Mouse (Mus musculus) lung, postnatal 36 days (tissue): ENCODE data around the gene Chd5.
A peak's percentile ranks its signal among the peaks of the same experiment; 100 is the strongest.

Source experiments
- DNase-seq: peaks from one replicate; pipeline ENCODE4 v3.0.0; 2022; ENCODE audit warnings: mixed read lengths

The Chd5 gene

DNA sequence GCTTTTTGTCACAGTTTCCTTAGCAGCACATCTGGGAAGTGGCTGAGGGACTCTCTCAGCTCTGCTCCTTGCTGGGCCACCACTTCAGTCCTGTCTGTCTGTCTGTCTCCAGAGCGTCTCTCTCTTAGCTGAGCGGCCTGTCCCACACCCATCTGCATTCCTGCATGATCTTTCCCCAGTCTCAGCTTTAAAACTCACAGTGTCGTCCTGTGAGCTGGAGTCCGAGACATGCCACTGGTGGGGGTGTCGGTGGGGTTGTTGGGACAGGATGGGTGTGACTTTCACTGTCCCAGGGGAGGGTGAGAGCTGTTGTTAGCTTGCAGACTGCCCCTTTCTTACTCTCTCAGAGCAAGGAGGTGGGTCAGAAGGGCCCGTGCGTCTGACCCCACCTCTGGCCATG lies 17.2 kb downstream of the Chd5 start:
- no peak for DNase-seq

DNA sequence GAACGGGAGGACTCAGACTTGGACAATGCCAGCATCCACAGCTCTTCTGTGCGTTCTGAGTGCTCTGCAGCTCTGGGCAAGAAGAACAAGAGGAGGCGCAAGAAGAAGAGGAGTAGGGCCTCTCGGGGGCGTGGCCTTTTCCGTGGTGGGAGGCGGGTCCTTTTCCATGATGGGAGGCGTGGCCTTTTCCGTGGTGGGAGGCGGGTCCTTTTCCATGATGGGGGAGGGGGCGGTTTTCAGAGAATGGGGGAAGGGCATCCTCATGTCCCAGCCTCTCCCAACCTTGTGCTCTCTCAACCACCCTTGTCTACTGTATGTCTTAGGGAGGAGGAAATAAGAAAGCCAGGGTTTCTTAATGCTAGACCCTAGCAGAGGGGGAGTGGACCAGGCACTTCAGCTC lies 21.2 kb downstream of the Chd5 start:
- no peak for DNase-seq

DNA sequence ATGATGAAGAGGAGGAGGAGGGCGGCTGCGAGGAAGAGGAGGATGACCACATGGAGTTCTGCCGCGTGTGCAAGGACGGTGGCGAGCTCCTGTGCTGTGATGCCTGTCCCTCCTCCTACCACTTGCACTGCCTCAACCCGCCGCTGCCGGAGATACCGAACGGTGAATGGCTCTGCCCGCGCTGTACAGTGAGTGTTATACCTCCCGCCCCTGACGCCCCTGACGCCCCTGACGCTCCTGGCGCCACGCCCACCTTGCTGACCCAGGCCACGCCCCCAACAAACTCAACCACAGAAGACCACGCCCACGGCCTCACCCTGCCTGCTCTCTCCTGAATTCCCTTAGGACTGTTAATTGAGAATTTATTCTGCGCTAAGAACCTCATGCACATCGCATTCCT lies 22.4 kb downstream of the Chd5 start:
- peak; percentile 44 for DNase-seq

DNA sequence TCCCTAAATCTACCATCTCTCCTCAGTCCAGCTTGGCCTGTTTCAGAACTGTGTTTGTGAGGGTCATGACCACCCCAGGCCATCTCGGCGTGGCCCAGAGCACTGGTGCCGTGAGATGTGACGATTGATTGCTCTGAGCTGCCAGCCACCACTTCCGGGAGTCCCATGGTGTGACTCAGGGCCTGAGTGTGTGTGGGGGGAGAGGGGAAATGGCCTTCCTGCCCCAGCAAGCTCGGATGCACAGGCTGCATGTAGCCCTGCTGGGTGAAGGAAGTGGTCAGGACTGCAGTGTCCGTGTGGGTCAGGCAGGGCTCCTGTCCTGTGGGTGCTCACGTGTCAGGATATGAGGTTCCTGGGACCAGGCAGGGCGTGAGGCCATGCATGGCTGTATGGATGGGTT lies 23.7 kb downstream of the Chd5 start:
- no peak for DNase-seq

DNA sequence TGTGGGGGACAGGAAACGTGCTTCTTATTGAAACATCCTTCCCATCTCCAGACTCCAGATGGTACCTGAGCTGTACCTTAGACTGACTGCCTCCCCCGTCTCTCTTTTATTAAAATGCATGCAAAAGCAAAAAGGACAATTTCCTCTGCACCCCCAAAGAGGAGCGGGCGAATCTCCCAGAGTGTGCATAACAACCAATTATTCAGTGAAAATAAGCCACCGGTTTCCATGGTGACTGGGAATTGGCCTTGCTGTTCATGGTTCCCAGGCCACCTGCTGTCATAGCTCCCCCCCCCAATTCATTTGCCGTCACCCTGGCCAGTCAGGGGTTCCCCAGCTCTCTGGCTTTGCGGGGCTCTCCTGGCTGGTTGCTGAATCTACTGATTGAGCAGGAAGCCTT lies 26.8 kb downstream of the Chd5 start:
- DNase-seq, result no peak

DNA sequence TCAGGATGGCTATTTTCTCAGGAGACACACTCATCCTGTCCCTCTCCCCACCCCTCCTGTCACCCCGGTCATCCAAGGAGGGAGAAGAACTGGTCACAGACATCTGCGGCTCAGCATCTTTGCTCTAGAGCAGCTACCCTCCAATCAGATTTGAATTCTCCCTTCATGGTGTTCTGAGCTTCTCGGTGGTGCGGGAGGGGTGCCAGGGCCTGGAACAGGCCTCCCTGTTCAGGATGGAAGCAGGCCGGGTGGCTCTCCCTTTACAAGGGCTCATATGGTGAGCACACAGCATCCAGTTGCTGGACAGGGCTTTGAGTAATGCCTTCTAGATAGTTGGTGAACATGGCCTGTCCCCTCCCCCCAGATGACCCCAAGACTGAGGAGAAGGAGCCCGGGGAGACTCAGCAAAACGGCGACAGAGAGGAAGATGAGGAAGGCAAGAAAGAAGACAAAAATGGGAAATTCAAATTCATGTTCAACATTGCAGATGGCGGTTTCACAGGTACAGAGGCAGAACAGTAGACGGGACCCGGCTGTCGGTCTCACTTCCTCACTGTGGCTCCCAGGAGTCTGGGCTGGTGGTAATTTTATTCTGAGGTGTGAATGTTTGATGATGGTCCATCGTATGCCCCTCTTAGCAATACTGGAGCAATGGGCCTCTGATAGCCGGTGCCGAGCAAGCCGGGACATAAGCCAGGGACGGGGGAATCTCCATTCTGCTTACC lies 44.2 kb downstream of the Chd5 start:
- DNase-seq, result no peak

DNA sequence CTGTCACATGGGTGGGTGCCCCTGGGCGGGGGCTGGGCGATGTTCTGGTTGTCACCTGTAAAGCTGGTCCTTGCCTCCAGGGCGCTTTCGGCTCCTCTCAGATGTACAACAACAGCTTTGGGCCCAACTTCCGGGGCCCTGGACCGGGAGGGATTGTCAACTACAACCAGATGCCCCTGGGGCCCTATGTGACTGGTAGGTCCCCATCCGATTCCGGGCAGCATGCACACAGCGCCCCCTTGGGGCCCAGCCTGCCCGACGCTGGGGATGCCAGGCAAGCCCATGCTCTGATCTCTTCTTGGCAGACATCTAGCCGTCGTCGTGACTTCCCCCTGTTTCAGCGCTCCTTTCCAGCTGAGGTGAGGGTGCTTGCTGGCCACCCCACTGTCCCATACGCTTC lies 47.2 kb downstream of the Chd5 start:
- peak; percentile 35 for DNase-seq

DNA sequence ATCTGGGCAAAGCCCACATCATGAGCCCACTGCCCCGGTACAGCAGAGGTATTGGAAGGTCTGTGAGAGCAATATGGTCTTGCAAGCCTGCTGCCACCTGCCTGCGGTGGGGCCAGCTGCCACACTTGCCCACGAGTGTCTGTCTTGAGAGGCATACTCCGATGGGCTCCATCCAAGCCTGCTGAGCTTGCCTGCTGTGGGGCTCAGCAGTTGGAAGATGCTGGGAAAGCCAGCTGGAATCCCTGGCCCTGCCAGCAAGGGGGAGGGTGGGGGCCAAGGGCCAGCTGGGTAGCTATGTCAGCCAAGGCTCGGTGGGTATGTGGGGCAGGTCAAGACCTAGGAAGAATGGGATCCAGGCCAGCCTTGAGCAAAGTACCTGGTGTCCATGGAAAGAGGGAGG lies 53.7 kb downstream of the Chd5 start:
- DNase-seq, result no peak

DNA sequence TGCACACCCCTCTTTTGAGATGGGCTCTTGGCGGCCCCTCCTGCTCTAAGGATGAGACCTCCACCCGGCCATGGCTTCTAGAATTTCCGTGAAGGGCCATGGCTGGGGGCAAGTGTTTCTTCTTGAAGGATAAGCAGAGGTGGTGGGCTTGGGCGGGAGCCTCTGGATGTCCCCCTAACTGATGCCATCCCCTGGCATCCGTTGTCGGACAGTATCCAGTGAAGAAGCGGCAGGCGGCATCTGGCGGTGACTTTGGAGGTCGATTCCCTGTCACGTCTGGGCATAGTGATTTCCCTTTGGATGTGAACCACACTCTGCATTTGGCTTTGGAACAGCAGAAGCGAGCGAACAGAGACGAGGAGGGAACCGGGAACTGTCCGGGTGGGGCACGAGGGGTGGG lies 54.2 kb downstream of the Chd5 start:
- no peak for DNase-seq

DNA sequence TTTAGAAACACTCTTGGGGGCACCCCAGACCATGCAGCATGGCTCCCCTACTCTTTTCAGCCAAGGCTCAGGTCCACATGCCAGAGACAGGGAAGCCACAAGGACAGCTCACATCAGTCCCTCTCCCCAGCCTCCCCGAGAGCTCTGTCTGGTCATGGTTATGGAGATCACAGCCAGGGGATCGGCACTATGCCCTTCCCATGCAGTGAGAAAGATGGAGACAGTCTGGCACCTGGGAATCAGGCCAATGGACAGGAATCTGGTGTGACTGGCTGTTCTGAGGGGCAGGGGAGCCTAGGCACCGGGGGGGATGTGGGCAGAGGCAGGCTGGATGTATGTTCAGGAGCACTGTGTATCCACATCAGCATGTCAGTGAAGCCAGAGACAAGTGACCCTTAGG lies 60.5 kb downstream of the Chd5 start:
- DNase-seq, result no peak

DNA sequence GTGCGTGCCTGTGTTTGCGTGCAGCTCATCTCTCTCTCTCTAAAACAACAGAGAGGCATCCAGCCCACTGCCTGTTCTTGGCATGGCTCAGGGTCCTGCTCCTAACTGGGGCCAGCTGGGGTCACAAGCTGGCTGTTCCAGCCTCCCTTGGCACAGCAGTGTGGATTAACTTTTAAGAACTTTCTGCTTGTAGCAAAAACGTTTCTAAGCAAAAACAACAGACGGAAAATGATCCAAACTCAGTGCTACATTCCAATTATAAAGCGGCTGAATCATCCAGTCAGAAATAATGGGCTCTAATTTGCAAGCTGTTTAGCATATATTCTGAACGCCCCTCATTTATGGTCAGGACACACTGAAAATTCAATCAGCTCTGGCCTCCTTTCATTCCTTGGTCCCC lies 66.7 kb downstream of the Chd5 start:
- DNase-seq, result no peak

DNA sequence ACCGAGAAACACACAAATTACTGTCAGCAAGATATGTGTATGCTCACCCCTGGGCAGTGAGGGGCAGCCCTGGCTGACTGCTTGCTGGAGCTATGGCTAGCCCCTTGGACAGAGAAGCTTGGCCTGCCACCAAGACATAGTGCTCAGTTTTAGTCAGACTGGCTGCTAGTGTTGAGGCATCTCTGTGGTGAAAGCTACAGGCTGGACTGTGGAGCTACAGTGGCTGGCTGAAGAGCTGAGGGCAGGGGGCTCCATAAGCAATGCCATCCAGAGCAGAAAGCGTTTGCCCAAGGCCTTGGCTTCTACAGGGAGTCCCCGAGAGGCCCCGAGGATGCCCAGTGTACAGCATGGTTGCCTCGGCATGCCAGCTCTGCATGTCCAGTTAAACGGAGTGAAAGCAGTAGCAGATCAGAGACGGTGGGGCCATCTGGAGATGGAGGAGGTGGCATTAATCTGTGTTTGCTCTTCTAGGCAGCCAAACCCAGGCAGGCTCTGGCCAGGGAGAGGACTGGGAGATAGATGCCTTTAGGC lies 67.3 kb downstream of the Chd5 start:
- no peak for DNase-seq

DNA sequence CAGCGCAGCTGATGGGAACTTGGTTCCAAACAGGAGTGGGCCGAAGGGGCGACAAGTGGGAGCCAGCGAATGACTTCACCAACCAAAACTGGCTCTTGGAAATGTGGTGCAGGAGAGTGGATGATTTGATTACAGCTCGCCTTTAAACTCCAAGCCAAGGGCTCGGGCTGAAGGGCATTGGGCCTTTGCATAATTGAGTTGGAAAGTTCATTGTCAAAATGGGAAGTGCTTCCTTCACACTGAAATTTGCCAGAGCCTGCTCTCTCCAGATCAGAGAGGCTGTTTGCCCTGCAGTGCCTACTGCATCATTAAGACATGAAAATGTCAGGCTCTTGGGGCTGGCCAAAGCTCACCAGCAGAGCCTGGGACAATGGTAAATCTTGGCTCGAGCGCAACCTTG lies 68.1 kb downstream of the Chd5 start:
- no peak for DNase-seq

DNA sequence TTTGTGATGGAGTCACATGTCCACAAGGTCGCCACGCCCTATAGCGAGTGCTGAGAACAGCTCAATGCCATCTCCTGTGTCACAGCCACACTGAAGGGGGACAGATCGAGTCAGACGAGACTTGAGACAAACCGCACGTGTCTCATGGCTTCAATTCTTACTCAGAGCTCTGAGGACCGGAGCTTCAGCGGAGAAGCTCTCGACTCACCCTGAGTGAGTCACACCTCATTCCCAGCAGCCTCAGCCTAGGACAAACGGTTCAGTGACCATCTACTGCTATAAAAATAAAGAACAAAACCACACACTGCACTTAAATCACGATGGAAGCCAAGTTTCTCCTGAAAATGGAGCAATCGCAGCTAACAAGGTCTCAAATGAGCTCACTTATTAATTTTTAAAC lies 72.5 kb downstream of the Chd5 start:
- no peak for DNase-seq

DNA sequence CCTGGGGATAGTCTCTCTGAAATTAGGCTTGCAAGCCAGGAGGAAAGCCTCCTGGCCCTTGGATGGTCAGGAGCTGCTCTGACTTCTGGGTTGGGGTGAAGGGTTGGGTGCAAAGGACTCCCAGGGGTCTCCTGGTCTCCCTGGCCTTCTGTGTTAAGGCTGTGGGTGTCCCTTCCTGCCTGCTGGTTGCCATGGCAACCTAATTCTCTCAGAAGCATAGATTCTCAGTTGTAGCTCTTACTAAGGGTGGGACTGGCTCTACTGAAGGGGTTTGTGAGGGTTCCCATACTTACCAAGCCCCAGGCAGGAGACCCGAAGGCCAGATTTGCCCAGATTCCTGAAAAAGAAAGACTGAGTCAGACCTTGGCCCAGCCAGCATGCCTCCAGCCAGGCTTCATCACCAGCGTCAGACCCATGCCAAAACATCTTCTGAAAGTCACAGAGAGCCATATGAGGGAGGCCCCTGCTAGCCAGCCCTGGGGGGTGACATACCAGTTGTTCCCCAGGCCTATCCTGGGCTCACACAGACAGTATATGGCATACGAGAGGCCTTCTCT lies 74.2 kb downstream of the Chd5 start:
- no peak for DNase-seq

DNA sequence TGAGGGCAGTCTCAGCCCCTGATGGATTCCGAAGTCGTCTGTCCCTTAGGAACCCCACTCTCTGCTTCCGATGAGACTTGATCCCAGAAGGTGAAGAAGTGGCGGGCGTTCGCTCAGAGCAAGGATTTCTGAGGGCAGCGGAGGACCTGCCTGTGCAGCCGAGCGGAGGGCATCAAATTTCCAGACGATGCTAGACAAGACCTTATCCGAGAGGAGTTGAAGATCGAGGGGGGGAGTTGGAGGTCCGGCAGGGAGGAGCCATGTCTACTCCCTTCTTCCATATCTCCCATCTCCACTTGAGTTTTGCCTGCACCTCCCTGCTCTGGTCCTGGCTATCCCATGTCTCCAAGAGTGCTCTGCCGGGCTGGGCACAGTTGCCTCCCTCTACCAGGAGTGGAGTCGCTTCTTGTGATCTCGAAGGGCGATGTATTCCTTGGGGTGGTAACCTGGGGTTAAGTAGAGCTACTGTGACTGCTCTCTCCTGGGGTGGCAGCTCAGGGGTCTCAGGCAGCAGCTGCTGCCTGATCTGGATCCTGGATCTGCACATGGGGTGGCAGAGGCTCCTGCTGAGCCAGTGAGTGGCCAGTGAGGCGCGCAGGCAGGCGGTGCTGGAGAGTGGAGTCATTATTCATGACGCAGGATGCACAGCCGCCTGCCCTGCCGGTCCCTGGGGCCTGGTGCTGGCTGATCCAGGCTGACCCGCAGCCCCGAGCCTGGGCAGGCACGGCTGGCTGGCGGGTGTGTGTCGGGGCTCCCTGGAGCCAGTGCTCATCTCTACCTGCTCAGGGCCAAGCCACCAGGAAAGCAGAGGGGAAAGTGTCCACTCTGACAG lies 80.0 kb downstream of the Chd5 start:
- no peak for DNase-seq

DNA sequence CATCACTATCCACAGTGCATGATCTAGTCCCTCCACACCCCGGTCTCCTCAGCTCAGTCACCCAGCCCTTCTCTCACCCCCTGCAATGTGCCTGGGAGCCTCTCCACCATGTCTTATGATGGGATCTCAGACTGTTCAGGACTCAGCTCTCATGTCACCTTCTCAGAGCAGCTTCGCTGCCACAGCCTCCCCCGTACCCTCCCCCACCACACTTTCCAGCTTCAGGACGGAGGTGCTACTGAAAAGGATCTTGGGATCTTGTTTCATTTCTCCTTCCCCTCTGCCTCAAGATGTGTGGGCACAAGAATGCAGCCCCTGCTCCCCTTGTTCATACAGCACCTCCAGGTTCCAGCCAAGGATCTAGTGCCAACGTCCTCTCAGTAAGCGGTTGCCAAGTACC lies 85.1 kb downstream of the Chd5 start:
- DNase-seq, result no peak

DNA sequence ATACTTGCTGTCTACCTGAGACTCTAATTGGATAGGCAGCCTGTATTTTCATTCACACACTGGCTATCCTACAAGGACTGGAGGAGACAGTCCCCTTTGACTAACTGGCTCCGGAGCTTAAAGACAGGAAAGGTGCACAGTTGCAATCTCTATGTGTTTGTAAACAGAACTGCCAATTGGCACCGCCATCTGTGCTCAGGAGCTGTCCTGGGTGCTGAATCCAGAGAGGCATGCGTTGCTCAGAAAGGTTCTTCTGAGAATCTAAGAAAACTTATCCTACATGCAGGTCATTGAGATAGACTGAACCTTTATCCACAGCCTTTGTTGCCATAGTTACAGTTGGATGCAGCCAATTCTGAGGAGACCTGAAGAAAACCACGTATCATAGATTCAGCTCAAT lies 85.9 kb downstream of the Chd5 start:
- DNase-seq, result peak; percentile 26

DNA sequence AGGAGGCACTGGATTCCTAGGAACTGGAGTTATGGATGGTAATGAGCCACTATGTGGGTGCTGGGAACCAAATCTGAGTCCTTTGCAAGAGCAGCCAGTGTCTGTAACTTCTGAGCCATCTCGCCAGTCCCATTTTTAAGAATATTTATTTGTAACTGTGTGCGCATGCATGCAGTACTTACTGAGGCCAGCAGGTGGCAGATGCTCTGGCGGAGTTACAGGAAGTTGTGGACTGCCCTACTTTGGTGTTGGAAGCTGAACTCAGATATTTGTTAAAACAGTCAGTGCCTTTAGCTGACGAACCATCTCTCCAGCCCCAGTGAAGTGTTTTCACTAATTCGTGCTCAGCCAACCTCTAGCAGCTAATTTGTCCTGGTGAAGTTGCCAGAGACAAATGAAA lies 86.5 kb downstream of the Chd5 start:
- no peak for DNase-seq

DNA sequence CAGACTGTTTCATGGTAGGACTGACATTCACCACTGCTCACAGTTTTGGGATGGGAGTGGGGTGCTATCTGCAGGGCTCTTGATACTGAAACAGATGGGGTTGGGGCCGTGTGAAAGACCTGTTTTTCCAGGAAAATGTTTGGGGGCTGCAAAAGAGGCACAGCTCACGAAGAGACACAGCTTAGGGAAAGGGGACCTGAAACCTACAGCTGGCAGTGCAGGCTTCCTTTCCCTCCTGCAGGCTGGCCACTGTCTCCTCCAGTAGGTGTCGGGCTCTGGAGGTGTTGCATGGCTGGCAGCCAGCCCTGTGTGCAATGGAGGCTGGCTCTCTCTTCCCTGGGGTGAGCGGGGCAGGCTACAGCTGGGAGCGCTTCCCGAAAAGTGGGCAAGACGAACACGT lies 89.8 kb downstream of the Chd5 start:
- DNase-seq, result no peak

DNA sequence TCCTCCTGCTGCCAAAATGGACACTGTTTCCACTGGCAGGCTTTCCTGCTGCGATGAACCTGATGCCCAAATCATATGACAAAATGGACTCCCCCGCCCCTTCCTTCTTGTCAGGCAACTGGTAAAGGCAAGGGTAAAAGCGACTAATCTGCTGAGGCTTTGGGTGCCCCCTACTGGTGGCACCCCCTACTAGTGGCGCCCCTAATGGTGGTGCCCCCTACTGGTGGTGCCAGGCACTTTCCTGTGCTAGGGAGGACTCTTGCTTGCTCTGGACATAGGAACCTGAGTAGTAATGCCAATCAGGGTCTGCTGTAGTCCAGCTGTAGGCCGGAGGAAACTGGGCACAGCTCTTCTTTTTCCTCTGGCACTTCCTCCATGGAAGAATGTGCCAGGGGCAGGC lies 93.9 kb downstream of the Chd5 start:
- peak; percentile 27 for DNase-seq

DNA sequence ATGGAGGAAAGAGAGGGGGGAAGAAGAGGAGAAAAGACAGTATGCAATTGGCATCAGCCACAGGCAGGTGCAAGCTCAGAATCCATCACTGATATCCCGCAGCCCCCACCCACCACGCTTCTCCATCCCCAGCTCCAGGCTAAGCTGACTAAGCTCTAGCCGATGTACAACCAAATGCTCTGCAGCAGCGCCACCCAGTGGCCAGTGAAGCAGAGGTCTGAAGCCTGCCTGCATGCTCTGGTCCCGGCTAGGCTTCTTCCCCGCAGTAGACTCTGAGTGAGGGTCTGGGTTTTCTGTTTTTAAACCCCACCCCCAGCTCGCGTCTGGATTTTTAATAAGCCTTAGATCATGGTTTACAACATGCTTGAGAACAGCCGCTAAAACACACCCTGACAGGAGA lies 96.4 kb downstream of the Chd5 start:
- DNase-seq, result peak; percentile 90

DNA sequence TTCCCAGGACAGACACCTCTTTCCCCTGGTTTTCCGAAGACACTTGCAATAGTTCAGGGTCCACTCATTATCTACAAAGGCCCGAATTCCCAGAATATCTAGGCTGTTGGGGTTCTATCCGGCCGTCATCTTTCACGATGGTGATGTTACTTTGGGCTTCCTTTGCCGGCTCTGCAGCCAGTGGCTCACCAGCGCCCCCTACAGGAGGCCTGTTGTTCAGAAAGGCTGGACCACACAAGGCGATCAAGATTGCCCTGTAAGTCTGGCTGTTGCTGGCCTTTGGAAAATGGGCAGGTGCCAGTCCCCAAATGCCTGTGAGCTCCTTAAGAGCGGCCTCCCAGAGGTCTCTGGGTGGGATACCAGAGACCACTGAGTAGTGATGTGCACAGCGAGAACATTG lies 96.8 kb downstream of the Chd5 start:
- DNase-seq, result peak; percentile 75
